Mouse (Mus musculus) frontal cortex, postnatal 14 days (tissue): ENCODE measurements around the gene Tm7sf2.
"Not testable (repeated sequence)": the region's sequence is repeated elsewhere in the genome, so short reads cannot be mapped to it uniquely, and the experiment has no call there.

Source experiments
- DNase-seq, 2 experiments: peaks; one replicate each; pipeline ENCODE4 v3.0.0; 2022; ENCODE audit warnings: low spot score in 2 of 2

Tm7sf2 gene

DNA sequence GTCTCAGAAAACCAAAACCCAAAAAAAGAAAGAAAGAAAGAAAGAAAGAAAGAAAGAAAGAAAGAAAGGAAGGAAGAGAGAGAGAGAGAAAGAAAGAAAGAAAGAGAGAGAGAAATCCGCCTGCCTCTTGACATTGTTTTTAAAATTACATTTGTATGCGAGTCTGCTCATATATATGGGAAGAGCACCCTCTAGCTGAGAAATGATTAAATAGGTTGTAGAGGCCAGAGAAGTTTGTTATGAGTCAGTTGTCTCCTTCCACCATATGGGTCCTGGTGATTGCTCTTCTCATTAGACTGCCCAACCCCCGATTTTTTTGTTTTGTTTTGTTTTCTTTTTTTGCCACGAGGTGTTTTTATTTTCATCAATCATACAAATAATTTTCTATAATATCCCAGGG lies 24.1 kb downstream of the Tm7sf2 start:
- not testable (repeated sequence) for DNase-seq

DNA sequence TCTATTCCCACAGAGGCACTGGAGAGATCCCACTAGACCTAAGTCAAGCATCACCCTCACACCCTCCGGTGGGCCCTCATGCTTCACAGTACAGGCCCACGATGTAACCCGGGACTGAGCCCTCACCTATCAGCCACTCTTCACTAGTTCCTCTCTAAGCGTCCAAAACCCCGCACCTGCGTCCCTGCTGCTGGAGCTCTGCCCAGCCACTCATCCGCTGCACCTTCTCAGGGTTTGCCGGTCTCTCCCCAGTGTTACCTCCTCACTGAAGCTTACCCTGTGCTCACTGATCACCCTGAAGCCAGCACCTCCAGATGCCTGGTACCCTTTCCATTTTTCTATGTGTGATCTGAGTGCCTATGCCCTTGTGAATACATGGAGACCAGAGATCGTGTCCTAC lies 25.9 kb downstream of the Tm7sf2 start:
- DNase-seq = no peak

DNA sequence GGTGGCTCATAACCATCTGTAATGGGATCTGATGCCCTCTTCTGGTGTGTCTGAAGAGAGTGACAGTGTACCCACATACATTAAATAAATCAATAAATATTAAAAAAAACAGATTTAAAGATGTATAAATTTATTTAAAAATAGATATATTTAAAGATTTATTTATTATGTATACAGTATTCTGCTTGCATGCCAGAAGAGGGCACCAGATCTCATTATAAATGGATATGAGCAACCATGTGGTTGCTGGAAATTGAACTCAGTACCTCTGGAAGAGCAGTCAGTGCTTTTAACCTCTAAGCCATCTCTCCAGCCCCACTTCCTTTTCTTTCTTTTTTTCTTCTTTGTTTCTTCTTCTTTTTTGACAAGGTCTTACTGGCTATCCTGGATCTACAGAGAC lies 28.2 kb downstream of the Tm7sf2 start:
- no peak for DNase-seq

DNA sequence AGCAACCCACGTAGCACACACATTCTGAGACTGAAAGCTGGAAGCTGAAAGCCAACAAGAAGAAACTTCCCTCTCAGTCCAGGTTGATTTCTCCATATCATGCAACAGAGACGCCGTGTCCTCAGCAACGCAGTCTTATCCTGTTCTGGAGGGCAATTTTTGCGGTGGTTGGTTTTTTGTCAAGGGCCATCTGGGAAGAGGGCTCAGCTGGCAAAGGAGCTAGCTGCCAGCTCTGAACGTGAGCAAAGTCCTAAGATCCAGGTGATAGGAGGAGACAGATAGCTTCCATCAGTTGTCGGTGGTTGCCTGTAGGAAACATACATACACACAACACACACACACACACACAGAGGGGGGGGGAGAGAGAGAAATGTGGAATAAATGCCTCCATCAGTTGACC lies 29.8 kb downstream of the Tm7sf2 start:
- DNase-seq = no peak

DNA sequence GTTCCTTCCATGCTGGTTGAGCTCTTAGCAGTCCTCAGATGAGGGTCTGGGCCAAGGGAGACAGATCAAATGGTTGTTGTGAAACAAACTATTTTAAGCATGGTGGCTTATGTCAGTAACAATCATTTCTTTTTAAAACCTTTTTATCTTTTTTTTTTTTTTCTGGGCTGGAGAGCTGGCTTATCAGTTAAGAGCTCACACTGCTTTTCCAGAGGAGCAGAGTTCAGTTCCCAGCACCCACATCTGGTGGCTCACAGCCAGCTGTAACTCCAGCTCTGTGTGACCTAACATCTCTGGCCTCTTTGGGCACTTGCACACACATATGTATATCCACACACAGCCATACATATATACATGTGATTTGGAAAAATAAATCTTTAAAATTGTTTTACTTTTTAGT lies 30.5 kb downstream of the Tm7sf2 start:
- no peak for DNase-seq

DNA sequence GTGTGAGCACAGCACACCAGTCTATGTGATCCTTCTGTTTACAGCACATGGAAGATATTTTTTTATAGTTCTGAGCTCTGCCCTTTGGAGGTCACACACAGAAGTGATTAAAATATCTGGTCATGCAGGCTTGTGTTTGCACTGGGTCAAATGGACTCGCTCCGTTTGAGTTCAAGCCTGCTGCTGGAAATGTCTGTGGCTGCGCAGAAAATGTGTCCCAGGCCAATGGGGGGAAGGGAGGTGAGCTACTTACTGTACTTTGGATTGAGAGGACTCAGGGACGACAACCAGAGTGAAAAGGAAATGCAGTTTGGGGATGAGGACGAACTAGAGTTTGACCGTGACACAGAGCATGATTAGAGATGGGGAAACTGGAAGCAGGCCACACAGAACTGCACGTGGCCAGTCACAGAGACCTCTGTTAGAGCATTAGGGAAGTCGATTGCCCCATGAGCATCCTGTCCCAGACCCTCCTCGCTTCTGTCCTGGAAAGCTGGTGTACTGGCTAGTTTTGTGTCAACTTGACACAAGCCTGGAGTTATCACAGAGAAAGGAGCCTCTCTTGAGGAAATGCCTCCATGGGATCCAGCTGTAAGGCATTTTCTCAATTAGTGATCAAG lies 32.1 kb downstream of the Tm7sf2 start:
- DNase-seq = no peak

DNA sequence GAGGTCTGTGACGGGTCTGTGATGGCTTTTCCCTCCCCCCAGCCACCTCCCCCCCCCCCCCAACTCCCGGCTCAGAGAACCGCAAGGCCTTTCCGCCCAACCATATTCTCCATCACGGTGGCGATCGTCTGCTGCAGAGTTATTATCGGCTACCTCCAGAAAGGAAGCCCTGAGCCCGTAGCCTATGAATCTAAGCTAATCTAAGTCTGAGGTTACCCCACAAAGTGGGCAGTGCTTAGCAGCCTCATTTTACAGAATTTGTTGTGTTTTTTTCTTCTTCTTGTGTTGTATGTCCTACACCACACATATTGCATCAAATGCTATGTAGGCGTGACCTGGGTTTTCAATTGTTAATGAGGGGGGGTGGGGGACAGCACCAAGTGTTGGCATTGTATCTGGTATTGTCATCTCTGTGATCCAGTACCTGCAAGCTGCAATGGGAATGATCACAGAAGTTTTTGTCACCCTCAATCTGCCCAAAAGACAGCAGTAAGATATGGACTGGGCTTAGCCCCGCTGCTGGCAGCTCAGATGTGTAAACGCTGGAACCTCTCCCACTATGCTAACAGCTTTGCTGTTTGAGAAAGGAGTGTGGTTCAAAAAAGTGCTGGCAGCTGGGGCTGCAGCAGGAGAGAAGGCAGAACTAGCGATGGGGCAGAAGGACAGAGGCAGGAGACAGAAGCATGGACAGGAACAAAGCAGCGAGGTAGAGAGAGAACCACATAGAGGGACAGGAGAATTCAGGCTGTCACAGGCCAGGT lies 37.5 kb downstream of the Tm7sf2 start:
- DNase-seq = no peak

DNA sequence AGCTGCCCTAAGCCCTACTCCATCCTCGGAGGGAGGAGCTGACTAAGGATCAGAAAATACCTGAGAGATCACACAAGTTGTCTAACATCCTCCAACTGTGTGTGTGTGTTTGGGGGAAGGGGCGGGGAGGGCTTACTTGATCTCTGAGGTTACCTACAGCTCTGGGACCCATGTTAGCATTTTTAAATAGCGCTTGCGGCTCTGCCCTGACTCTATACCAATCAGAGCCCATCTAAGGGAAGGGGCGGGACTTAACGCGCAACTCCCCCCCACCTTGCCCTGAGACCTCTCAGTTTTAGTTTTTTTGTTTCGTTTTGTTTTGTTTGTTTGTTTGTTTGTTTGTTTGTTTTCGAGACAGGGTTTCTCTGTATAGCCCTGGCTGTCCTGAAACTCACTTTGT lies 38.7 kb downstream of the Tm7sf2 start:
- DNase-seq = no peak

DNA sequence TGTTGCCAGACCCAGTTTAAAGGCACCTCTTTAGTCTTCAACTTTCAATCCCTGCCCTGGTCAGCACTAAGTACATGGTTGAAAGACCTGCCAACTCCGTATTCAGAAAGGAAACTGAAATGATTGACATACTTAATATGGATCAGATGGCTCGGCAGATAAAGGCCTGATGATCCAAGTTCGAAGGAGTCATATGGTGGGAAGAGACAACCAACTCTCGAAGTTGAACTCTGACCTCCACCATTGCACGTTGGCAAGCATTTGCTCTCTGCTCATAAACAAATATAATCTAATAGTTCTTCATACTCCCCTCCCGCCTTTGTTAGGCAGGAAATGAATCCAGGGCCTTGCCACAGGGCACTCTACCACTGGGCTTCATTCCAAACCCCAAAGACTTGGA lies 39.2 kb downstream of the Tm7sf2 start:
- no peak for DNase-seq

DNA sequence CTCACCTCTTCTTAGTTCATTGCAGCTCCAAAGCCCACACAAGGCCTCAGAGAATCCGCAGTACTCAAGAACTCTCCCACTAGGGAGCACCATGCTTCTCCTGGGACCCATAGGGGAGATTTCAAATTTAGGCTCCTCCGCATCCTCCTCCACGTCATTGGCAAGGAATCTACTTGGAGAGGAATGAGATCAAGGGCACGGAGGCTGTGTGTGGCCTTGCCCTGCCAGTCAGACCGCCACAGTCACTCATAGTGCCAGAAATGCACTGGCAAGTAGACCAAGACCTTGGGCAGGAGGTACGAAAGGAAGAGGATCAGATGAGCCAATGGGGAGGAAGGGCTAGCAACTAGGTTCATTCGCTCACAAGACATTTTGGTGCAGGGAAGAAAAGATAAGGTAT lies 44.2 kb downstream of the Tm7sf2 start:
- DNase-seq = no peak

DNA sequence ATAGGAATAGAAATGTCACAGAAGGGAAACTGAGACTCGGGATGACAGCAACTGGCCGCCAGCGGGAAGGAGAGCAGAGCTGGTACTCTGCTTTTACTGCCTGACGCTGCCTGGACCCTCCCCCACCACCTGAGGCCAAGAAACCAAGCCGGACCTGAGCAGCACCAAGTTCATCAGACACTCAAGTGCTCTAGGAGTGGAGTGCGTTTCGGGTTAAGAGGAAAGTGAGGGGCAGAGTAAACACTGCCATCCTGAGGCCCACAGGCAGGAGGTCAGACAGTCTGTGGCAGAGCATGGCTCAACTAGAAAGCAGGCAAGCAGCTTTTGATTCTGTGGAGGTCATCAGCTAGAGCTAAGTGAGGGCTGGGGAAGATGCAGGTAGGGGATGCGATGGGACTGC lies 45.1 kb downstream of the Tm7sf2 start:
- no peak for DNase-seq

DNA sequence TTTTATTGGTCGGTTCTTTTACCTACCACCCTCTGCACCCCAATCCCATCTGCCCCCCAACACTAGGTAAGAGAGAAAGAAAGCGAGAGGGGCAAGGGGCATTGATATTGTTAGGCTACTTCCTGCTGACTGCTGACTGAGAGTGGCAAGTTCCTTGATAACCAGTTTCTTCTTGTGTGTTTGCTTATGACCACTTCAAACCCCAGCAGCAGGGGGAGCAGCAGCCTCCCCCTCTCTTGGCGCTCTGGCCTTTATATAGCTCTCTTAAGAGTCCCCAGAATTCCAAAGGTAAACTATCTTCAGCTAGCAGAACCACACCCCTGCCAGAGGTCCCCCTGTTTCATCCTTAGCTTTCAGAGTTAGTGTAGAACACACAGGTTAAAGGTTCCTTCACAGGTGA lies 47.9 kb downstream of the Tm7sf2 start:
- no peak for DNase-seq

DNA sequence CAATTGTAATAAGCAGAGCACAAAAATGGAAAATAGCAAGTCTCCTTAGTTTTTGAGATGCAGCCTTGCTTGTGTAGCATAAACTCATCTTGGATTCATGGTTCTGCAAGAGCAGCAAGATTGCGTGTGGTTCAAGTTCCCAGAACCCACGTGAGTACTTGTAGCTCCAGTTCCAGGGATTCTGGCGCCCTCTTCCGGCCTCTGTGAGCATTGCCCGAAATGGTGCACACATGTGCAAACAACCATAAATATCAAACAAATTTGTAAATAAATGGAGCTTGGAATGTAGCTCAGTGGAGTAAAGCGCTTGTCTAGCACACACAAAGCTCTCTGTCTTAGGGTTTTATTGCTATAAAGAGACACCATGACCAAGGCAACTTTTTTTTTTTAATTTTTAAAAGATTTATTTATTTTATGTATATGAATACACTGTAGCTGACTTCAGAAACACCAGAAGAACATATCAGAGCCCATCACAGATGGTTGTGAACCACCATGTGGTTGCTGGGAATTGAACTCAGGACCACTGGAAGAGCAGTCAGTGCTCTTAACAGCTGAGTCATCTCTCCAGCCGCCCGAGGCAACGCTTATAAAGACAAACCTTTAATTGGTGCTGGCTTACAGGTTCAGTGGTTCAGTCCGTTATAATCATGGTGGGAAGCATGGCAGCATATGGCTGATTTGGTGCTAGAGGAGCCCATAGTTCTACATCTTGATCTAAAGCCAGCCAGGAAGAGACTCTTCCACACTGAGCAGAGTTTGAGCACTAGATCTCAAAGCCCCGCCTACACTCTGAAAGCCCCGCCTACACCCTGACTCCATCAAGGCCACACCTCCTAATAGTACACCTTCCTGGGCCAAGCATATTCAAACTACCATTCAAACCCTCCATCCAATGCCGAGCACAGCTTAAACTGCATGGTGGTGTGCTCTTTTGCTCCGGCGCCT lies 49.8 kb downstream of the Tm7sf2 start:
- peak; percentile 64 to 81 for DNase-seq

DNA sequence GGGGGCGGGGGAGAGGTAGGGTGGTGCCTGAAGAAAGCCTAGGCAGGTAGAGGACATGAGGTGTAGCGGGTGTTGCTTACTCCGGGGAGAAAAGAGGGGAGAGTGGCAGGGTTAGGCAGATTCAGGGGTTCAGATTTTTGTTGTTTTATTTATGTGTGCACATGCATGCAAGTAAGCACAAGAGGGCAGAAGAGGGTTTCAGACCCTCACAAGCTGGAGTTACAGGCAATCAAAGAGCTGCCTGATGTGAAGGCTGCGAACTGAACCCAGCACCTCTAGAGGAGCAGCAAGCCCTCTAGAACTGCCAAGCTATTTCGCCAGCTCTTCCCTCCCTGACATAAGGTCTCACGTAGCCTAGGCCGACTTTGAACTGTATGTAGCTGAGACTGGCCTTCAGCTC lies 51.6 kb downstream of the Tm7sf2 start:
- no peak for DNase-seq

DNA sequence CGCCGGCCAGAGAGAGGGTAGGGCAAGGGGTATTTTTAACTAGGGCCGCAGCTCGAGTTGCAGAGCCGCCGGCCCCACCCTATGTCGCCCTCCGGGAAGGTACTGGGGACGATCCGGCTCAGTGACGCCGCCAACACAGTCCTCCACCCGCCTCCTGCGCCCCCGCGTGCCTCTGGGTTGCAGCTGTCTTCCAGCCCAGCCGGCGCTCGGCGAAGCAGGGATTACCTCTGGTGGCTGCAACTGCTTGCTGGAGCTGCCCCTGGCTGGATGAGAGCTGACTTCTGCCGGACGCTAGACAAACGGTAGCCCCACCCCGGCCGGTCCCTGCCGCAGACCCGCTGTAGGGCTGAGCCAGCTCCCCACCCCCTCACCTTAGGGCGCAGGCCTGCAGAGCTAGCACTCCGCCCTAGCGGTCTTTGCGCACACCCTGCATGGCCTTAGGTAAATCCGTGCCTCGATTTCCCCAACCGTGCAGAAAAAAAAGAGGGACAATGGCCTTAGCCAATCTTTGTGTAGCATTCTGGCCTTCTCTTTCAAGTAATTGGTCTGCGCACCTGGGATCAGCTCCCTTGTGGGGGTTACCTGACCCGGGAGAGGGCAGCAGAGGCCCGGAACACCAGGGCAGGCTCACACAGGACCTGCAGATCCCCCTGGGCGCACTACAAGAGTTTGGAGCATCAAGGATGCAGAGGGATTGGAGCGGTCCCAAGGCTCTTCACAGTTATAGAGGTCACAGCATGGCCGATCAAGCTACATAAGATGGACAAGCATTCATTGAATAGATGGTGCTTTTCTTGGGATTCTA lies 52.5 kb downstream of the Tm7sf2 start, which contains the start of gene Capn1:
Gene Capn1 (minus strand): TSS at position 387 of the 805 bp plus-strand sequence.
- peak; percentile 22 to 45 for DNase-seq

DNA sequence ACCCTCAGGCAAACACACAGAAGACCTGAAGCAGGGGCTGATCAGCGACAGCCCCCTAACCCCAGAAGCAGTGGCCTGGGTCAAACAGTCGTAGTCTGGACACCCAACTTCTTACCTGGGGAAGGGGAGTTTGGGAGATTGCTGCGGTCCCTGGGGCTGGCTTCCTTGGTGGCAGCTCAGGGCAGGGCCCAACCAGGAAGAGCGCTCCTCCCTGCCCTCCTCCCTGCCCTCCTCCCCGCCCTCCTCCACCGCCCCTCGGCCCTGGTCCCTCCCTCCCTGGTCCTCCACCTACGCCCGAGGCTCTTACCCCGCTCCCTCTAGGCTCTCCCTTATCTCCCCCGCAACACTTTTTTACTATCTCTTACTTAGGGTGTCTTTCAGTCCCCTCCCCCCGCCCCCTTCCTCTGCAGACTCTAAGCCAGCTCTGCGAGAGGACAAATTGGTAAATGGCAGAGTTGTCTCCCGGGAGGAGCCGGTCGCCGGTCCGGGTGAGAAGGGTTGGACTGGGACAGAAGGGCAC lies 53.1 kb downstream of the Tm7sf2 start:
- no peak for DNase-seq

DNA sequence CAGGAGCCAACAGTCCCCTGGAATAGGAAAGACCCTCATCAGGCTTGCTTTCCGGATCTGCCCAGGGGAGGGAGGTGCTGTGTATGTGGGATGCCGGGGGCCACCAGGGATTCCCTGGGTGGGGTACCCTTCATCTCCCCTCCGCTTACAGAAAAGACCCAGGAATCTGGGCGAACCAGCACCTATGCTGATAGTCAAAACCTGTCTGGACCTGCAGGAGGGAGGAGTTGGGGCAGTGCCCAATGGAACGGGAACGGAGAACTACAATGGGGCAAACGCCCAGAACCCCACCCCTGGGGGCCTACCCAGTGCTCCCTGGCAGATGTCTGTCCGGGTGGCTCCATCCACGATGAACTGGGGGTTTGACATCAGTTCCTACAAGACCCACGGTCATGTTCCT lies 54.5 kb downstream of the Tm7sf2 start:
- no peak for DNase-seq
